Mouse (Mus musculus): ENCODE results near the gene Notch2.

Gene Notch2

DNA sequence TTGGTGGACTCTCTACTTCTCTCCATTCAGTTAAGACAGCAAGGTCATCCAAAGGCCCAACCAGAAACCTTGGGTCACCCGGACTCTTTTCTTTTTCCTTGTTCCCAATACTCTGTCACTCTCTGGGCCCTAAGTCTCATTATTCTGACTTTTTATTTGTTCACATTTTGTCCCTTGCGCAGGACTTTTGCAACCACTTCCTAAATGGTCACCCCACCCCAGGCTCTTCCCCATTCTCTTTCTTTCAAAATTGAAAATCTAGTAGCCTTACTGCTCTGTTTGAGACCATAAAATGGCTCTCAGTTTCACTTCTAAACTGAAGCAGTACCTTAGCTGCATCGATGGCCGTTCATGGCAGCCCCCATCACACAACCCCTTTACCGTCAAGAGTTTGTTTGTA lies 18.5 kb upstream of the Notch2 start:
- DNase-seq (ENCODE audit: low spot score): no peak

DNA sequence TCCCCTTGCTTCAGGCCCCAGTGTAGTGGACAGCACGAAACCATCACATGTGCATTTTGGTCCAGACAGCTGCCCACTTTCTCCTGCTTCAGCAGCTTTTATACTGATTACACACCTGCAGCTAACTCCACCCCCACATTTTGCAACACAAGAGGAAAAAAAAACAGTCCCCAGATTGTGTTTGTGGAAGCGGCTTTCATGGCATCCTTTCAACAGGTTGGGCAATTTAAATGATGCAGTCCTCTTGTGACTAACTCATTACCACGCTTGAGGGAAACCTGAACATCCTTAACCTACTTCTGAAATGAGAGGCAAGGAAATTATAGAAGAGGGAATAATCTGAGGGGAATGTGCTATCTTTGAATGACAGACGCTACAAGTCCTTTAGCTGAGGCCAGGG lies 15.0 kb upstream of the Notch2 start:
- DNase-seq (ENCODE audit: low spot score): no peak

DNA sequence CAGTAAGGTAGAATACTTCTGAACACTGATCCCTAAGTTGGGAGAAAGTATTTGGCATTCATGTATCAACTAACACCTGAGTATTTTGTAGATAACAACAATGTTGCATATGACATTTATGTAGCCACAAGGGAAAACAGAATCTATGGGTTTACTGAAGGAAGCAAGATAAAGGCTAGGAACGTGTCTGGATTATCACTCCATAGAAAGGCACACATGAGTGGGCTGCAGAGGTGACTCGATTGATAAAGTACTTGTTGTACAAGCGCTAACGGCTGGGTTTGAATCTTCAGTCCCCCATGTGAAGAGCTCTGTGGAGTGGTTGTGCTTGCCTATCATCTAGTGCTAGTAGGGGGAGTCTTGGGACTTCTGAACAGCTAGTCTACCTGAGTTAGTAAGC lies 9.8 kb upstream of the Notch2 start:
- DNase-seq (ENCODE audit: low spot score): no peak

GRCm38 (mm10) chr3:98004231-98004630 lies 9.1 kb upstream of the Notch2 start:
- no peak for DNase-seq (ENCODE audit: low spot score)

GRCm38 (mm10) chr3:98005306-98005705 lies 8.0 kb upstream of the Notch2 start:
- no peak for DNase-seq (ENCODE audit: low spot score)

DNA sequence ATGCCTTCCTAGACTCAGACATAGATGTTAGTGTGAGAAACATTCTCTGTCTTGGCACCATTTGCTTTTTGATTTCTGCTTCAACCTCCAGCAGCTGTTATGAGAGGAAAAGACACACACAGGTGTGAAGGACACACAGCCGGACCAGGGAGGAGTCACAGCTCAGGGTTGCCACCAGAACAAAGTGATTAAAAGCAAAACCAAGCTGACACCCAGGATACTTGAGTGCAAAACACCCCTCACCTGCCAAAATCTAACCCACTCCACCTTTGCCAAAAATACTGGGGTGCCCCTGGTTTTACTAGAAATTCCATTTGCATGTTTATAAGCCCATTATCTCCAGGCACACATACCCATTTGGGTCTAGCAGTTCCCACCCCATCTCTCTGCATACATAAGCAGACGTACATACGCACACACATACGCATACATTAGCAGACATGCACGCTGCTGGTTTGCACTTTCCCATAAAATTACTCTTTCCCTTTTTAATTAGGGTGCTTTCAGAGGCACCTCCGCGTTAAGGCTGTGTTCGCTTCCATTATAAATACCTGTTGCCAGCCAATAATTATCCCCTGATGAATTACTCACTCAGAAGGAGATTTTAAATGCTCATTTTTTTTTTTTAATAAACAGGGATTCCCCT lies 7.2 kb upstream of the Notch2 start:
- no peak for DNase-seq (ENCODE audit: low spot score)

- DNase-seq (ENCODE audit: low spot score): no peak
Observed at GRCm38 (mm10) chr3:98006973-98007372, 6.4 kb upstream of the Notch2 start.

GRCm38 (mm10) chr3:98008143-98008542 lies 5.2 kb upstream of the Notch2 start:
- no peak for DNase-seq (ENCODE audit: low spot score)

DNA sequence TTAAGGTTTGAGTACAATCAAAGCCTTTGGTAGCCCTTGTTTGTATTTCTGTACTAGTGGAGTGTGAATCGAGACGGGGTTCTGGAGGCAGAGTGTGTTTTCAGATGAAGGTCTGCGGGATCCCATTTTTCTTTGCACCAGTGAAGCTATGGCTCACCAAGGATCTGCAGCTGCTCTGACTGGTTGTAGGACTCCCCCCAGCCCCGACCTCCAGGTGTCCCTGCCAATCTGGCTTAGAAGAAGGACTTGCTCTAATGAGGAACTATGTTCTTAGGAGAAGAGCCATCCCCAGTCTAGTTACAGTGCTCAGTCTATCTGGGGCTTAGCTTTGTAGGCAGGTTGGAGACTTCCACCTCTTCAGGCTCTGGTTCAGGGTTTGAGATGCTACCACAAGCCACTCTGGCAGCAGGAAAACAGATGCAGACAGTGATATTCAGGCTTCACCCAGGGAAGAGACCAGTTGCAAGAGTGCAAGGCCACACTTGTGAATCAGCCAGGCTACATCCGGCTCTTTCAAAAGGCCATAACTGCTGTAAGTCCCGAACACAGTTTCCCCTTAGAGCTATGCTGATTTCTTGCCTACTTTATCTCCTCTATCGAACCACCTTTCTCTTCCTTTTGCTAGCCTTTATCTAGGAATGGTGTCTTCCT lies 4.0 kb upstream of the Notch2 start:
- DNase-seq (ENCODE audit: low spot score): no peak

DNA sequence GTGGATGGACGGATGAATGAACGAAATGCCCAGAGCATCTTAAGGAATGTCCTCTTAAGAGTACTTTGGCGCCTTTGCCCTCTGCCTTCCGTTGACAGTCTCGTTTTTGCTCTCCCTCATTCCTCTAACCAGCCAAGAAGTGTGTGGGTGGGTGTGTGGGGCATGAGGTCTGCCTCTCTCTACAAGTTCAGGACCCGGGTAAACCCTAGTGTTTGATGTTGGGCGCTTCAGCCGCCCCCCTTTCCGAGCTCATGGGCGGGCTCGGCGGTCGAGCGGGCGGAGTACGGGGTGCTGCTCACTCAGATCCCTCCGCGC lies 284 bp upstream of the Notch2 start:
- DNase-seq (ENCODE audit: low spot score): no peak

DNA sequence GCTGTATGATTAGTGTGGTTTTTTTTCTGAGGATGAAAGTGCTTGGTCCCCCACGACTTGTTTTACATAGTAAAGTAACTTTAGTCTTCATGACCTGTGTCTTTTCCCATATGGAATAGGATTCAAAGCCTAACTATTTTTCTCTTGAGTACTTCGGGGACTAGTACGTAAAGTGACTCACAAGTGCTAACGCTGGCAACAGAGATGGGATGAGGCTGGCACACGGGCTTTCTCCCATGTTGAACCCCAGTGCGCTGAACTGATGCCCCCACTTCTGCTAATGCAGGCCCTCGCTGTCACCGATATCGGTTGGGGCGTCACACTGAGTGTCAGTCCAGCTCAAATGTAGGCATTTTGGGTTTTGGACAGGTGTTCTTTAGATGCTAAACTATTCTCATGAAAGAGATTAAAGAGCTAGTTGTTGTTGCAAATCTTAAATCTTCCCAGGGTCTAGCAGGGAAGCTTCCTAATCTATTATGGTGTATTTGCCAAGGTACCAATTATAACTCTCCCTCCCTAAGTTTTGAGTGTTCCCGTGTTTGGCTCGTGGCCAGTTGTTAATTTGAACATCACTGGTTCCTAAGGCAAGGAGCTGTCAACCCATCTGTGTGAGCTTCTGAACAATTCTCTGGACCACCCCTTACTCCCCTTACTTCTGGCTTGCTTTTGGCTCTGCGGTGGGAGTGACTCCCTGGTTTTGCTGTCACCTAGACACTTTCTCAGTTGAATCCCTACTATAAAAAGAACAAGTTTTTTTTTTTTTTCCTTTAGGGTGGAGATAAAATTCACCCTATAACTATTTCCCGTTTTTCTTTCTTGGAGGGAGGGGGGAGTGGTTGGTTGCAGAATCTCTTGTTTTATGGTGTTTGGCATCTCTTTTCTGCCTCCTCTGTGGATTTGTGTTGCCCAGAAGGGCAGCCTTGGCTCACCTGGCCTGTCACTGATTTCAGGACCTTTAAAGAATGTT lies 2.2 kb downstream of the Notch2 start:
- no peak for DNase-seq (ENCODE audit: low spot score)

DNA sequence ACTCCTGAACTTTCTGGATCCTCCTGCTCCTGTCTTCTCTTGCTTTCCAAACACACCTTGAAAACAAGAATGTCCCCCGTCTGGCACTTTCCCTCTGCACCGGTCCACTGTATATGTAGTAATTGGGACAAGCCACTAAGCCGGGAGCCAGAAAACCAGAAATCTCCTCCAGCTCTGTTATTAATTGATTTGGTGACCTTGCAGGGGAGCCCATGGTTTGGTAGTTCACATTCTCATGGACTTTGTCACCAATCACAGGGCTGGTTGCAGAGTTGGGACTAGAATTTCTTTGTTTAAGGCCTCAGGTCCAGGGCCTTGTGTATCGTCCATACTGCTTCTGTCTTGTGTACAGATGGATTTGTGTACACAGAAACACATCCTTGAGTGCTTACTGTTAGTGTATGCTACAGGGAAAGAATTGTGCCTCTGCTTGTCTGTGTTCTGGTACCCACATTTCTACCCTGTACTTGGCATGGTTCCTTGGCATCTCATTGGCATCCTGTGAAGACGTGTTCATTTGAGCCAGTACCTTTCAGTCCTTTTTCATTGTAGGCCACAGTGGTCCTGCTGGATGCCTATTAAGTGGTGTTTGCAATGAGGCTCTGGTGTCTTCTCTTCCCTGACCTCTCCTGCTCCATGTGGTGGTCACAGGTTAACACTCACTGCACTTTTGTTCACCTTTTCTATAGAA lies 3.7 kb downstream of the Notch2 start:
- DNase-seq (ENCODE audit: low spot score): no peak

DNA sequence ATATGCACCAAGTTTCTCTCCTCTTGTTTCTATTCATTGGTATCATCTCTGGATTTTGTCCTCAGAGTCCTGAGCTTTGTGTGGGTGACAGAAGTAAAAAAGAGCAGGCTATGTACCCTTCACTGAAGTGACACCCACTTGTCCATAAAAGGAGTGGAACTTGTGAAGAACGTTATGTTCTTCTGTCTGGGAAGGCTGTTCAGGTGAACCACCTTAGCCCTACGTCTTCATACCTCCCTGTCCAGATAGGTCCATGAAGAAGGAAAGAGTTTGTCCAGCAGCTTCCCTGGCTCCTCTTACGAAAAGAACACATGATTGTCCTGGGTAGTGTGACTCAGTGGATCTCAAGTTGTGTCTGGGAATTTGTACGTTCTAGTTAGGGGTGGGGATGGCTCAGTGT lies 4.9 kb downstream of the Notch2 start:
- no peak for DNase-seq (ENCODE audit: low spot score)

DNA sequence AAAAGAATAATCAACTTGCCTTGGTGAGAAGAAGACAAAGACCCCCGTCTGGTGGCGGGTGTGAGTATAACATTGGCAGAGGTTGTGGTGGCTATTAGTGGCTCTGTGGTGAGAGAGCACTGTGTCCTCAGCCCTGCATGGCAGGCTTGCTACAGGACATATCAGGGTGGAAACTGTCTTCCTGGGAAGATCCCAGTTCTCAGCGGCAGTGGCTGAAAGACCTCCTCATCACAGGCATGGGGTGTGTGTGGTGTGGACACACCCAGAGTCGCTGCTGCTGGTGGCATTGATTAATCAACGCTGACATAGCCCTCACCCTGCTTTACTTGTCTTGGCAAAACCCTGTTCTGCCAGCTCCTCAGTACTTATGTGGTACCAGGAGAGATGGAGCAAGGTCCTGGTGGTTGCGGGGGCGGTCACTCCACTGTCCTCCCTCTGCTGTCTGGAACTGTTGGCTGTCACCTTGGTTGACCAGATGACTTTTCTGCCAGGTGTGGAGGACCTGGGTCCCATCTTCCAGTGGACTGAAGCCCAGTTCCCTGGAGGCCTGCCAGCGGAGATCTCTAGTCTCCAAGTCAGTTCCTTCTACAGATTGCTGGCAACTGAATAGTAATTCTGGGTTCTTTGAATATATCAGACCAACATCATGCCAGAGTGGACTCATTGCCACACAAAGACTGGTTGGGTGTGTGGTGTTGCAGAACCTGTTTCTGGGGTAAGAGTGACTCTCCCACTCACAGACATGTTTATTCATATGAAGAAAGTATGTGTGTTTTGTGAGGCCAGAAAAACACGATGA lies 7.3 kb downstream of the Notch2 start:
- DNase-seq (ENCODE audit: low spot score): no peak

GRCm38 (mm10) chr3:98024288-98024848 lies 11.0 kb downstream of the Notch2 start:
- peak; percentile 45 for DNase-seq (ENCODE audit: low spot score)

GRCm38 (mm10) chr3:98025521-98025920 lies 12.2 kb downstream of the Notch2 start:
- DNase-seq (ENCODE audit: low spot score): no peak

DNA sequence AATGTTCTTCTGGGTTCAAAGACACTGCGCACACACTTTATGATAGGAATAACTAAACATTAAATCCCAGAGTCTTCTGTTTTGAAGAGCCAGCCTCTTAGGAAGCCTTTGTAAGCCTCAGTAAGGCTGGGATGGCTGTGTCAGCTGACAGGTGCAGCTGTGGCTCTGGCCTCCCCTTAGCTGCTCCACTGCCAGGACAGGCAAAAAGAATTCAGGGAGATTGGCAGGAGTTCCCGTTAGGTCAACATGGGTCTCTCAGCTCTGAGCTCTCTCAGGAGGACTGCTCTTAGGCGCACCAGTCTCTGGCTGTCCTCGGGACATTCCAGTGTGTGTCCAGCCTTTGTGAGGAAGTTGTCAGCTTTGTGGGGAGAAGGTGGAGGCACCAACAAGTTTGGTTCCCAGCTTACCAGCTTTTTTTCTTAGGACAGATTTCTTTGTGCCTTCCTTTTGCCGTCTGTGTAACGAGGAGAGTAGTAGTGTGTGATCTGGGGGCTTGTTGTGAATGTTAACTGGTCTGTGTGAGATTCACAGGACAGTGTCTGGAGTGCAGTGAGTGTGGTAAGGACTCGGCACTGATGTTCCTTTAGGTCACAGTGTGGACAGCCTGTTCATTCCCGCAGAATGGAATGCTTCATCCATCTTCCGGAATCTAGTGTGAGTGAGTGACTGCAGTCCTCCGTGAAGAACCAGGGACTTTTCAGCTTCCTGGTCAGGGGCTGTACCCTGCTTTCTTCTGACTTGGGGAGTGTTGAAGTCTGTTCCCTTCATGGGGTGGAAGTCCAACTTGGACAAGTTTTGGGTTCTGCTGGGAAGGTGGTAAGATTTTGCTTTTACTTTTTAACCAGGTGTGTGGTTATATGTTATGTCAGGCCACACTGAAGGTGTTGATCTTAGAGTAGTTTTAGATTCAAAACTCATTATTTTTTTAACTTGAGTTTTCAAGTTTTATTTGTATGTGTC lies 12.9 kb downstream of the Notch2 start:
- DNase-seq (ENCODE audit: low spot score): no peak

GRCm38 (mm10) chr3:98027371-98027774 lies 14.0 kb downstream of the Notch2 start:
- no peak for DNase-seq (ENCODE audit: low spot score)

GRCm38 (mm10) chr3:98028072-98028471 lies 14.7 kb downstream of the Notch2 start:
- DNase-seq (ENCODE audit: low spot score): no peak

GRCm38 (mm10) chr3:98028936-98029335 lies 15.6 kb downstream of the Notch2 start:
- DNase-seq (ENCODE audit: low spot score): no peak

Measured in ovary, postnatal 14 days (tissue).